Mouse (Mus musculus): ENCODE results near the gene Nrp2. TPM values are rescaled to one million over a fixed set of nuclear protein-coding genes. Genes with fewer than 3 reads are reported as not detected.

The Nrp2 gene
- polyA plus RNA-seq, 1 experiment from 2014 or later: 20.5 TPM

- H3K27ac ChIP-seq (replicated peaks): no peak overlapping the region
- 85% methylated on average over 5 of the region's 5 CpGs for WGBS
- H3K4me3 ChIP-seq: no peak overlapping the region
- peaks cover 59% of the 10 kb centered on the region for H3K4me1 ChIP-seq
- DNase-seq (ENCODE audit: low spot score): no peak
- peaks cover 52% of the 10 kb centered on the region for H3K27me3 ChIP-seq (replicated peaks; ENCODE audit: low read depth, poor library complexity, severe bottlenecking)
- H3K36me3 ChIP-seq (replicated peaks): peaks cover 57% of the 10 kb centered on the region
- no peaks in the 10 kb centered on the region for H3K9me3 ChIP-seq
Measured at GRCm38 (mm10) chr1:62750408-62751008, 47.4 kb downstream of the Nrp2 start.

GRCm38 (mm10) chr1:62751011-62752006, 48.2 kb downstream of the Nrp2 start:
- peaks cover 49% of the 10 kb centered on the region for H3K36me3 ChIP-seq (replicated peaks)
- peaks cover 45% of the 10 kb centered on the region for H3K27me3 ChIP-seq (replicated peaks; ENCODE audit: low read depth, poor library complexity, severe bottlenecking)
- H3K27ac ChIP-seq (replicated peaks): no peak overlapping the region
- 72% methylated on average over 15 of the region's 15 CpGs for WGBS
- no peaks in the 10 kb centered on the region for H3K9me3 ChIP-seq
- peaks cover 59% of the 10 kb centered on the region for H3K4me1 ChIP-seq
- DNase-seq (ENCODE audit: low spot score): no peak
- H3K4me3 ChIP-seq: no peak overlapping the region

- Histone ChIP-seq H3K4me3 (no peak overlapping the region), H3K9me3 (no peaks in the 10 kb centered on the region), H3K36me3 (replicated peaks) (peaks cover 42% of the 10 kb centered on the region), H3K4me1 (peaks cover 59% of the 10 kb centered on the region), H3K27me3 (replicated peaks; ENCODE audit: low read depth, poor library complexity, severe bottlenecking) (peaks cover 38% of the 10 kb centered on the region), H3K27ac (replicated peaks) (no peak overlapping the region)
- WGBS: 91% methylated on average over 8 of the region's 8 CpGs
- DNase-seq (ENCODE audit: low spot score): no peak
Measured at GRCm38 (mm10) chr1:62752055-62752454, 49.0 kb downstream of the Nrp2 start.

GRCm38 (mm10) chr1:62752661-62753333, 49.7 kb downstream of the Nrp2 start:
- Histone ChIP-seq H3K4me3 (no peak overlapping the region), H3K27ac (replicated peaks) (0 out of 2 replicates have a peak overlapping the region, but pooled peaks have one; percentile 24), H3K36me3 (replicated peaks) (peaks cover 38% of the 10 kb centered on the region), H3K27me3 (replicated peaks; ENCODE audit: low read depth, poor library complexity, severe bottlenecking) (peaks cover 34% of the 10 kb centered on the region), H3K9me3 (no peaks in the 10 kb centered on the region), H3K4me1 (peaks cover 56% of the 10 kb centered on the region)
- no peak for DNase-seq (ENCODE audit: low spot score)
- WGBS: 63% methylated on average over 7 of the region's 7 CpGs

GRCm38 (mm10) chr1:62754066-62754835, 51.2 kb downstream of the Nrp2 start:
- no peak for DNase-seq (ENCODE audit: low spot score)
- H3K27me3 ChIP-seq (replicated peaks; ENCODE audit: low read depth, poor library complexity, severe bottlenecking): peaks cover 26% of the 10 kb centered on the region

GRCm38 (mm10) chr1:62760086-62760485, 57.0 kb downstream of the Nrp2 start:
- Histone ChIP-seq H3K27ac (replicated peaks) (peak overlapping the region; percentile 57), H3K4me1 (peaks cover 26% of the 10 kb centered on the region), H3K36me3 (replicated peaks) (peaks cover 47% of the 10 kb centered on the region), H3K4me3 (no peak overlapping the region), H3K27me3 (replicated peaks; ENCODE audit: low read depth, poor library complexity, severe bottlenecking) (peaks cover 12% of the 10 kb centered on the region; the same call in 1 of the 2 replicates), H3K9me3 (no peaks in the 10 kb centered on the region)
- peak; percentile 38 for DNase-seq (ENCODE audit: low spot score)
- WGBS: 46% methylated on average over 5 of the region's 5 CpGs

More at GRCm38 (mm10) chr1:62754066-62754835, 51.2 kb downstream of the Nrp2 start:
- Histone ChIP-seq H3K4me1 (peaks cover 41% of the 10 kb centered on the region), H3K4me3 (no peak overlapping the region), H3K9me3 (no peaks in the 10 kb centered on the region), H3K36me3 (replicated peaks) (peaks cover 30% of the 10 kb centered on the region), H3K27ac (replicated peaks) (peak overlapping the region; percentile 30)
- WGBS: 61% methylated on average over 8 of the region's 8 CpGs

- WGBS: 80% methylated on average over 17 of the region's 17 CpGs
- H3K36me3 ChIP-seq (replicated peaks): peaks cover 46% of the 10 kb centered on the region
- H3K27me3 ChIP-seq (replicated peaks; ENCODE audit: low read depth, poor library complexity, severe bottlenecking): peaks cover 12% of the 10 kb centered on the region; the same call in 1 of the 2 replicates
- no peak for DNase-seq (ENCODE audit: low spot score)
- H3K27ac ChIP-seq (replicated peaks): peak overlapping the region; percentile 57
- H3K4me3 ChIP-seq: no peak overlapping the region
- H3K4me1 ChIP-seq: peaks cover 31% of the 10 kb centered on the region
- no peaks in the 10 kb centered on the region for H3K9me3 ChIP-seq
Measured at GRCm38 (mm10) chr1:62760565-62760964, 57.5 kb downstream of the Nrp2 start.

GRCm38 (mm10) chr1:62763779-62764178, 60.7 kb downstream of the Nrp2 start:
- WGBS: 94% methylated on average over 4 of the region's 4 CpGs
- Histone ChIP-seq H3K27ac (replicated peaks) (0 out of 2 replicates have a peak overlapping the region, but pooled peaks have one; percentile 19), H3K4me3 (no peak overlapping the region), H3K4me1 (peaks cover 59% of the 10 kb centered on the region), H3K9me3 (no peaks in the 10 kb centered on the region), H3K36me3 (replicated peaks) (peaks cover 53% of the 10 kb centered on the region), H3K27me3 (replicated peaks; ENCODE audit: low read depth, poor library complexity, severe bottlenecking) (peaks cover 12% of the 10 kb centered on the region; the same call in 1 of the 2 replicates)
- DNase-seq (ENCODE audit: low spot score): no peak

GRCm38 (mm10) chr1:62765171-62765570, 62.1 kb downstream of the Nrp2 start:
- 44% methylated on average over 7 of the region's 7 CpGs for WGBS
- H3K27ac ChIP-seq (replicated peaks): peak overlapping the region; percentile 75
- H3K36me3 ChIP-seq (replicated peaks): peaks cover 62% of the 10 kb centered on the region
- no peak overlapping the region for H3K4me3 ChIP-seq
- H3K4me1 ChIP-seq: peaks cover 52% of the 10 kb centered on the region
- peaks cover 12% of the 10 kb centered on the region; the same call in 1 of the 2 replicates for H3K27me3 ChIP-seq (replicated peaks; ENCODE audit: low read depth, poor library complexity, severe bottlenecking)
- DNase-seq (ENCODE audit: low spot score): no peak
- H3K9me3 ChIP-seq: no peaks in the 10 kb centered on the region

- H3K4me1 ChIP-seq: peaks cover 46% of the 10 kb centered on the region
- H3K27ac ChIP-seq (replicated peaks): peak overlapping the region; percentile 70
- H3K27me3 ChIP-seq (replicated peaks; ENCODE audit: low read depth, poor library complexity, severe bottlenecking): peaks cover 12% of the 10 kb centered on the region; the same call in 1 of the 2 replicates
- peaks cover 68% of the 10 kb centered on the region for H3K36me3 ChIP-seq (replicated peaks)
- peak; percentile 78 for DNase-seq (ENCODE audit: low spot score)
- no peak overlapping the region; the same call in 1 of the 2 replicates for H3K4me3 ChIP-seq
- H3K9me3 ChIP-seq: no peaks in the 10 kb centered on the region
- WGBS: 20% methylated on average over 4 of the region's 4 CpGs
Measured at GRCm38 (mm10) chr1:62766766-62767165, 63.7 kb downstream of the Nrp2 start.

GRCm38 (mm10) chr1:62767611-62768010, 64.5 kb downstream of the Nrp2 start:
- peaks cover 10% of the 10 kb centered on the region; the same call in 1 of the 2 replicates for H3K27me3 ChIP-seq (replicated peaks; ENCODE audit: low read depth, poor library complexity, severe bottlenecking)
- peak overlapping the region; percentile 54 for H3K27ac ChIP-seq (replicated peaks)
- WGBS: 91% methylated on average over 9 of the region's 9 CpGs
- no peaks in the 10 kb centered on the region for H3K9me3 ChIP-seq
- peaks cover 47% of the 10 kb centered on the region for H3K4me1 ChIP-seq
- H3K36me3 ChIP-seq (replicated peaks): peaks cover 70% of the 10 kb centered on the region
- DNase-seq (ENCODE audit: low spot score): no peak
- H3K4me3 ChIP-seq: no peak overlapping the region
